Mouse (Mus musculus) MEL (cell line): ENCODE measurements at regions not wholly inside any gene's neighbourhood (a gene's known extent, or its start where the extent isn't known, plus 50 kb on each side); places are given as distances from the start of the nearest gene placed in this dataset.

Source experiments
- CHD1 ChIP-seq: IDR thresholded peaks from 2 replicates; pipeline ENCODE4 v1.6.1; 2012; ENCODE audit warnings: low read depth, mild to moderate bottlenecking, inconsistent platforms, low read length, improper control_type of control experiment
- CTCF ChIP-seq, 3 experiments: IDR thresholded peaks in 2 of 3; conservative IDR thresholded peaks in 1 of 3; 2 replicates each; pipeline ENCODE4 v1.5.1; 2011 to 2012; ENCODE audit warnings: low read length in 3 of 3, low read depth in 2 of 3, mild to moderate bottlenecking in 2 of 3, improper control_type of control experiment in 1 of 3, inconsistent platforms in 1 of 3, mixed read lengths in 1 of 3, moderate library complexity in 1 of 3; ENCODE audit not compliant: control insufficient read depth in 1 of 3, insufficient read depth in 1 of 3, poor library complexity in 1 of 3, severe bottlenecking in 1 of 3
- HCFC1 ChIP-seq: IDR thresholded peaks from 2 replicates; pipeline ENCODE4 v1.6.1; 2012; ENCODE audit warnings: low read depth, mild to moderate bottlenecking, inconsistent platforms, low read length, improper control_type of control experiment, moderate library complexity
- MAX ChIP-seq: IDR thresholded peaks from 2 replicates; pipeline ENCODE4 v1.6.1; 2011; ENCODE audit warnings: low read length, improper control_type of control experiment
- NELFE ChIP-seq: IDR thresholded peaks from 2 replicates; pipeline ENCODE4 v1.6.1; 2011; ENCODE audit warnings: low read depth, low read length, improper control_type of control experiment
- POLR2A ChIP-seq, 2 experiments: IDR thresholded peaks; 2 replicates each; pipeline ENCODE4 v1.6.1; 2011 to 2012; ENCODE audit warnings: low read length in 2 of 2, mild to moderate bottlenecking in 2 of 2, control low read depth in 1 of 2, improper control_type of control experiment in 1 of 2, low read depth in 1 of 2, moderate library complexity in 1 of 2; ENCODE audit not compliant: control insufficient read depth in 1 of 2, insufficient read depth in 1 of 2, poor library complexity in 1 of 2
- POLR2AphosphoS5 ChIP-seq: IDR thresholded peaks from 2 replicates; pipeline ENCODE4 v1.6.1; 2012; ENCODE audit warnings: low read depth, borderline replicate concordance, mild to moderate bottlenecking, inconsistent platforms, low read length, moderate library complexity, mixed read lengths
- SIN3A ChIP-seq: IDR thresholded peaks from 2 replicates; pipeline ENCODE4 v1.6.1; 2012; ENCODE audit warnings: low read length, improper control_type of control experiment, inconsistent platforms
- TCF12 ChIP-seq: IDR thresholded peaks from 2 replicates; pipeline ENCODE4 v1.6.1; 2014; ENCODE audit warnings: low read depth, mild to moderate bottlenecking, inconsistent platforms, low read length, improper control_type of control experiment, moderate library complexity
- ZC3H11A ChIP-seq: IDR thresholded peaks from 2 replicates; pipeline ENCODE4 v1.6.1; 2012; ENCODE audit warnings: low read depth, mild to moderate bottlenecking, inconsistent platforms, low read length, improper control_type of control experiment

DNA sequence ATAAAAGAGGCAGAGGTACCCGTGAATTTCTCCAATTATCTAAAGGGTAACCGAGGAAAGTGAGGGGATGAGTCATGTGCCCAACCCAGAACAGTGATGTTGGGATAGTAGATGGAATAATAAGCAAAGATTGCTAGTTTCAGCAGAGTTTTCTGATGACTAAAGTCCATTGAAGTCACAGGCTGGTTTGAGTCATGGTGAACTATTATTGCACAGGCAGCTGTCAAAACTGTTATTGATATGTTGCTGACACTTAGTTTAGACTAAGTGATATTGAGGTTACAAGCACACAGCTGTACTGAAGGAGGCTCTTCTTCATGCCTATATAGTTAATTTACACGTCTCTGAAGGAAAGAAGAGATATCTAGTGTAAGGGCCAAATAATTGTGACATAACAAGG lies 200.4 kb downstream of the Alx1 start:
- no peak for TF ChIP-seq POLR2AphosphoS5
- no peak for TF ChIP-seq NELFE
- TF ChIP-seq CHD1: no peak
- no peak for TF ChIP-seq ZC3H11A
- no peak for TF ChIP-seq TCF12
- no peak for TF ChIP-seq CTCF (IDR thresholded peaks at IDR 0.05 in 2 of 3, conservative IDR thresholded peaks at IDR 0.05 in 1 of 3; ENCODE audit: control insufficient read depth in 1 of 3, insufficient read depth in 1 of 3, low read depth in 2 of 3, low read length in 3 of 3, poor library complexity in 1 of 3, severe bottlenecking in 1 of 3)
- no peak for TF ChIP-seq MAX
- no peak for TF ChIP-seq POLR2A (IDR thresholded peaks at IDR 0.05; ENCODE audit: control insufficient read depth in 1 of 2, insufficient read depth in 1 of 2, low read depth in 1 of 2, low read length in 2 of 2, poor library complexity in 1 of 2)
- TF ChIP-seq HCFC1: no peak
- TF ChIP-seq SIN3A: no peak
